Mouse (Mus musculus) kidney, postnatal 0 days (tissue): ENCODE measurements around the gene Rhebl1. TPM values are rescaled to one million over a fixed set of nuclear protein-coding genes. Genes with fewer than 3 reads are reported as not detected.

Experiments used
- ATAC-seq: fragments of 200-750 bp; cut with Nextera tagmentation; replicated peaks from 2 replicates; pipeline ENCODE4 v1.8.0; 2017; ENCODE audit warnings: low read depth, moderate number of reproducible peaks, moderate TSS enrichment, moderate library complexity; ENCODE audit not compliant: low FRiP score
- DNase-seq: peaks from one replicate; pipeline ENCODE4 v3.0.0-alpha.2; 2016; ENCODE audit warnings: low spot score
- H3K27ac ChIP-seq: fragments of 300-500 bp; sonication (generic); 2 replicates; pipeline ENCODE4 v1.5.1; 2014; ENCODE audit warnings: mild to moderate bottlenecking
- H3K27me3 ChIP-seq: fragments of 300-500 bp; sonication (generic); 2 replicates; pipeline ENCODE4 v1.6.1; 2014; ENCODE audit warnings: low read length, mixed read lengths; ENCODE audit not compliant: insufficient read depth
- H3K36me3 ChIP-seq: fragments of 300-500 bp; sonication (generic); 2 replicates; pipeline ENCODE4 v1.6.1; 2014; ENCODE audit warnings: low read length, mixed read lengths; ENCODE audit not compliant: insufficient read depth
- H3K4me1 ChIP-seq: fragments of 300-500 bp; sonication (generic); replicated peaks from 2 replicates; pipeline ENCODE4 v1.6.1; 2014; ENCODE audit warnings: antibody characterized with exemption, low read length, mixed read lengths; ENCODE audit not compliant: insufficient read depth
- H3K4me2 ChIP-seq: fragments of 300-500 bp; sonication (generic); 2 replicates; pipeline ENCODE4 v1.6.1; 2014; ENCODE audit warnings: mild to moderate bottlenecking, low read length, moderate library complexity, mixed read lengths
- H3K4me3 ChIP-seq: fragments of 300-500 bp; sonication (generic); replicated peaks from 2 replicates; pipeline ENCODE4 v1.5.1; 2014; ENCODE audit warnings: low read depth, low read length
- H3K9ac ChIP-seq: fragments of 300-500 bp; sonication (generic); 2 replicates; pipeline ENCODE4 v1.6.1; 2014; ENCODE audit warnings: low read depth, low read length
- H3K9me3 ChIP-seq: fragments of 300-500 bp; sonication (generic); replicated peaks from 2 replicates; pipeline ENCODE4 v1.6.1; 2016; ENCODE audit warnings: low read length, inconsistent platforms, mixed read lengths
- CTCF ChIP-seq: IDR thresholded peaks from 2 replicates; pipeline ENCODE4 v1.5.1; 2016; ENCODE audit warnings: antibody characterized with exemption, low read depth, mild to moderate bottlenecking, moderate library complexity
- WGBS: fragments of 180-500 bp; shearing (Covaris S2); extraction: QIAGEN DNeasy Blood & Tissue Kit; methylation state at CpG from one replicate; pipeline ENCODE4 v1.1.7; 2014; 5-methylcytosine and 5-hydroxymethylcytosine counted together
- polyA plus RNA-seq: library from polyadenylated mRNA; unstranded; fragments of >200 nt; fragmentation: Nextera tagmentation; extraction: Ambion mirVana; gene quantifications from 2 replicates; pipeline ENCODE4 v1.2.1, GENCODE M21; 2015

Gene Rhebl1
- polyA plus RNA-seq, 1 experiment from 2014 or later = 15.4 TPM

- peak overlapping the region; percentile 99 for H3K9ac ChIP-seq
- no peak for TF ChIP-seq CTCF
- peak overlapping the region; percentile 99 for H3K27ac ChIP-seq
- WGBS = 0% methylated on average over 16 of the region's 16 CpGs
- H3K36me3 ChIP-seq = peaks cover 12% of the 10 kb centered on the region
- DNase-seq = peak; percentile 25
- no peak for ATAC-seq
- H3K9me3 ChIP-seq = no peaks in the 10 kb centered on the region
- peak overlapping the region; percentile 99 for H3K4me3 ChIP-seq
- H3K4me1 ChIP-seq = peaks cover 20% of the 10 kb centered on the region; the same call in 1 of the 2 replicates
- H3K27me3 ChIP-seq = no peaks in the 10 kb centered on the region
- H3K4me2 ChIP-seq = peak overlapping the region; percentile 79
These were observed 23.9 kb downstream of the Rhebl1 start for GRCm38 (mm10) chr15:98870179-98871069.

- TF ChIP-seq CTCF = no peak
- 9% methylated on average over 8 of the region's 8 CpGs for WGBS
- Histone ChIP-seq H3K4me2 (peak overlapping the region; percentile 79), H3K9ac (peak overlapping the region; percentile 99), H3K27me3 (no peaks in the 10 kb centered on the region), H3K27ac (0 out of 2 replicates have a peak overlapping the region, but pooled peaks have one; percentile 99), H3K4me1 (peaks cover 20% of the 10 kb centered on the region; the same call in 1 of the 2 replicates), H3K36me3 (peaks cover 20% of the 10 kb centered on the region), H3K4me3 (peak overlapping the region; percentile 99), H3K9me3 (no peaks in the 10 kb centered on the region)
- DNase-seq (peak; percentile 32), ATAC-seq (no peak)
These were observed 24.8 kb downstream of the Rhebl1 start for GRCm38 (mm10) chr15:98869342-98870178.

DNA sequence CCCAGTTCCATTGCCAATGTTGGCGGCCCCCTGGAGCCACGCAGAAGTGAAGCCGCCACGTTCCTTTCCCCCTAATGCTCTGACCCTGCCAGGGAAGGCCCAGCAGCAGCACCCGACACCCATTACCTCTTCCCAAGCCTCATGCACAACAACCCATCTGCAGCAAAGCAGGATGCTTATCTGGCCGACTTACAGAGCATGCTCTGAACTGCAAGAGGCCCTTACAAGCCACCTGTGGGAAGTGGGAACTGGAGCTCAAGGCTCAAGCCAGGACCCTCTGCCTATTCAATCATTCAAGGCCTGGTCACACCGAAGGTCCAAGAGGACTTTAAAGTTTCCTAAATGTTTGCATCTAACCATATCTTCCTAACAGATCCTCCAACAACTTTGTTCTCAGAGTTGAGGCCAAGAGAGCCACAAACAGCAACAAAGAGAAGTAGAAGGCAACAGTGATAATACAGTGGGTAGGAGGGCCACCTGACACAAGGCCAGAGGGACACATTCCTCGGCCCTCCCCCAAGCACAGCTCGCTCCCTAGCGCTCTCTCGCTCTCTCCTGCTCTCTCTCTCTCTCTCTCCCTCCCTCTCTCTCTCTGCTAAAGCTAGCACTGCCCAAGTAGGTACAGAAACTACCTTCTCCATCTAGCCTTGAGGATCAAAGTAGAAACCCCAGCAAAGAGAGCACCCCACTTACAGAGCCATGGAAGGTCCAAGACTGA lies 25.8 kb downstream of the Rhebl1 start:
- H3K27ac ChIP-seq = 0 out of 2 replicates have a peak overlapping the region, but pooled peaks have one; percentile 26
- no peaks in the 10 kb centered on the region for H3K9me3 ChIP-seq
- H3K27me3 ChIP-seq = no peaks in the 10 kb centered on the region
- peak overlapping the region; percentile 99 for H3K4me3 ChIP-seq
- peaks cover 30% of the 10 kb centered on the region for H3K36me3 ChIP-seq
- peak overlapping the region; percentile 99 for H3K9ac ChIP-seq
- TF ChIP-seq CTCF = no peak
- peak overlapping the region; percentile 79 for H3K4me2 ChIP-seq
- DNase-seq = peak; percentile 19
- H3K4me1 ChIP-seq = peaks cover 20% of the 10 kb centered on the region; the same call in 1 of the 2 replicates
- no peak for ATAC-seq
- WGBS = 23% methylated on average over 11 of the region's 11 CpGs

DNA sequence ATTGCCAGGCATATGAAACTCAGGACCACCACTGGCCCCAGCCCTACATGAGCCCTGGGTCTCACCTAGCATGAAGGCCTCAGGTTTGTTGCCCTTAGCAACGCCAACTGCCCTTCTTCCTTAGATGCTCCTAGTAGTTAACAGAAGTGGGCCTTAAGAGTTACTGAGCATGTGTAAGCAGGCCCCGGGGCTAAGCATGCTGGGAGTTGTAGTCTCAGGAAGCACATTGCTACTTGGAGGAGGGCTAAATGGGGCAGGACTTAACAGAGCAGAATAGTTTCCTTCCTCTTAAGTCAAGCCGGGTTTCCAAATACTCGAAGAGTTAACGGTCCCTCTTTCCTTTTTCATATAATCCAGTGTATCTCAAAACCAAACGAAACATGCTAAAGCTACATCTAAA lies 27.0 kb downstream of the Rhebl1 start:
- no peak overlapping the region for H3K4me3 ChIP-seq

GRCm38 (mm10) chr15:98866501-98866900 lies 27.8 kb downstream of the Rhebl1 start:
- Histone ChIP-seq H3K27ac (no peak overlapping the region), H3K27me3 (no peaks in the 10 kb centered on the region), H3K9ac (no peak overlapping the region), H3K4me2 (no peak overlapping the region), H3K36me3 (peaks cover 51% of the 10 kb centered on the region), H3K9me3 (no peaks in the 10 kb centered on the region), H3K4me3 (no peak overlapping the region), H3K4me1 (peaks cover 20% of the 10 kb centered on the region; the same call in 1 of the 2 replicates)
- DNase-seq (no peak), ATAC-seq (no peak)
- 82% methylated on average over 5 of the region's 5 CpGs for WGBS
- TF ChIP-seq CTCF = no peak

More for the DNA sequence above, 27.0 kb downstream of the Rhebl1 start:
- H3K27ac ChIP-seq = no peak overlapping the region
- ATAC-seq (no peak), DNase-seq (peak; percentile 86)
- 38% methylated on average over 6 of the region's 6 CpGs for WGBS
- H3K4me2 ChIP-seq = peak overlapping the region; percentile 79
- no peaks in the 10 kb centered on the region for H3K9me3 ChIP-seq
- peaks cover 42% of the 10 kb centered on the region for H3K36me3 ChIP-seq
- H3K4me1 ChIP-seq = peaks cover 20% of the 10 kb centered on the region; the same call in 1 of the 2 replicates
- 0 out of 2 replicates have a peak overlapping the region, but pooled peaks have one; percentile 13 for H3K9ac ChIP-seq
- H3K27me3 ChIP-seq = no peaks in the 10 kb centered on the region
- TF ChIP-seq CTCF = no peak
